Mouse (Mus musculus): ENCODE results near the gene Pex11g.

The Pex11g gene

DNA sequence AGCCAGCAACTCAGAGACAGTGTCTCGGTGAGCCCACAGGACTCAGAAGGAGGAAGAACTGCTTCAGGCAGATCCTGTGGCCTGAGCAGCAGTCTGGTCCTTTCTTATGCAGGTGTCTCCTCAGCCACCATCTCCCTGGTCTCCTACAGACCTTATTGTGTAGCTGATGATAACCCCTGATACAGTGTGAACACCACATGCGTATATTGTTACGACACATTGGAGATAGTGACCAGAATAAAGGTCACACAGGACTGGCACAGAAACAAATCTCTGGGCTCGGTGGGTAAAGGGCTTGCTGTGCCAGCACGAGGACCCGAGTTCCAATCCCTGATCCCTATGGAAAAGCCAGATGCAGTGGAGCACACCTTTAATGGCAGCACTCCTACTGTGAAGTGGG, 51.8 kb downstream of the Pex11g start:
- no peak for DNase-seq (ENCODE audit: low spot score in 2 of 2)

DNA sequence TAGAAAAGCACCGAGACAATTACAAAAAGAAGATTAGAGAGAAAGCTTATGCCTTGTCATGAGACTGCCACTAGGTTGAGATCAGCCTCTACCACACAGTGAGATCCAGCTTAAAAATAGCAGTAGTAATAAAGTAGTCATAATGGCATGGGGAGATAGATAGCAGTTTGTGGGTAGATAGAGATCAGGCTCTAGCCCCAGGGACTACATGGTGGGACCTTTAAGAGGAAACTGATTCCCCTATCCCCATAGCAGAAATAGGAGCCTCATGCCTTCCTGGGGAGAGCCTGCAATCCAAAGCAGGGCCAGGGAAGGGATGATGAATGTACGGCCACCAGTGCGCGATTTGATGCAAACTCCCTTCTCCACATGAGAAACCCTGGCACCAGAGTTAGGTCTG, 52.2 kb downstream of the Pex11g start:
- DNase-seq (ENCODE audit: low spot score in 2 of 2) = no peak

DNA sequence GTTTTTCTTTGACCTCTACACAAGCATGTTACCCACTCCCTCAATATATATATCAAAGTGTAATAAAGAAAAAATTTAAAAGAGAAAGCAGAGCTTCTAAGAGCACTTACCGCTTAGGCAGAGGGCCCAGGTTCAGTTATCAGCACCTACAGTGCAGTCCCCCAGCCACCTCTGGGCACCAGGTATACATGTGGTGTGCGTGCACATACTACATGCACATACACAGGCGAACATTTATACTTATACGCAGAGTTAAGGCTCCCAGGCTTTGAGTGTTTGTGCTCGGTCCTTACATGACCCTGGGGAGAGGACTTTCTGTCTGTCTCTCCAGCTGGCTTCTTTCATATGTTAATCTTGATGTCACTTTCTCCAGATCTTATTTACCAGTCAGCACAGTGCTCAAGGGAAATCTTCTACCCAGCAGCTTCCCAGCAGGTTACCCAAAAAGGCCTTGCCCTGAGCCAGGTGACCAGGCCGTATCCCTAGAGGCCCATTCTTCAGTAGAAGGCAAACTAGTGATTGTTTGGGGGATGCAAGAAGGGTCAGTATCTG, 52.8 kb downstream of the Pex11g start:
- no peak for DNase-seq (ENCODE audit: low spot score in 2 of 2)

DNA sequence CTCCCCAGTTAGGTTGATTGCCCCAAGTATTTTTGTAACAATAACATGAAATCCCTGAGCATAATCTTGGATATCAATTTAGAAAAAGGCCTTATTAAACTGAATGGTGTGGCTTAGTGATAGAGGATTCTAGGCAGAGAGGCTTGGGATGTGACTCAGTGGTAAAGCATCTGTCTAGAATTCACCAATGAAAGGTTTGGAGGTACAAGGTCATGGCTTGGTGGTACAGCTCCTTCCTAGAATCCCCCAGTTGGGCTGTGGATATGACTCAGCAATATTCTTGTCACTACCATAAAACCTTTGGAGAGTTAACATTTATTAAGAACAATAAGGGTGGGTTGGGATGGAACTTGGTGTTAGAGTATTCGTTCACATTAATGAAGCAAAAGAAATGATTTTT, 54.7 kb downstream of the Pex11g start:
- DNase-seq (ENCODE audit: low spot score in 2 of 2) = no peak

DNA sequence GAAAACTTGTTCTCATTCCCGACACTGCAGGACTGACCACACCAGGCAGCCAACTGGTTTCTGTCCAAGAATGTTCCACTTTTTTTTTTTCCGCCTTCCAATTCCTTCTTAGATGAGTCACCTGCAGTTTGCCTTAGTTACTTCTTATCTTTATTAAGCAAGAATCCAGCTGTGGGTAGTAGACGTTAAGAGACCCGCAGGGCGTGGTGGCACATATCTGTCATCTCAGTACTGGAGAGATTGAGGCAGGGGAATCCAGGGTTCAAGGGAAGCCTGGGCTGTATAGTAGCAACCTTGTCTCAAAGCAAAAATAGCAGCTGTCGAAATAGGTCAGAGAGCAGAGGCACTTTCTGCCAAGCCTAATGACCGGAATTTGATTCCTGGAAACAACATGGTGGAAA, 55.6 kb downstream of the Pex11g start:
- DNase-seq (ENCODE audit: low spot score in 2 of 2) = no peak

DNA sequence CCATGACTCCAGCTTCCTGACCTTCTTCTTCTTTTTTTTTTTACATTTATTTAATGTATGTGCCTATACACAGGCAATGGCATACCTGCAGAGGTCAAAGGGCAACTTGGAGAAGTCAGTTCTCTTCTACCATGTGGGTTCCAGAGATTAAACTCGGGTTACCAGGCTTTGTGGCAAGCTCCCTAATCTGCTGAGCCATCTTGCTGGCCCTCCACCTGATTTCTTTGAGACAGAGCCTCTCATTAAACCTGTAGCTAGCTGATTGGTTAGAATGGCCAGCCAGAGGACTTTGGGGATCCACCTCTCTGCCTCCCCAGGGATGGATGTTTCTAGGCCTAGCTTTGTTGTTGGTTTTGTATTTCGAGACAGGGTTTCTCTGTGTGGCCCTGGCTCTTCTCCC, 56.4 kb downstream of the Pex11g start:
- DNase-seq (ENCODE audit: low spot score in 2 of 2) = no peak

DNA sequence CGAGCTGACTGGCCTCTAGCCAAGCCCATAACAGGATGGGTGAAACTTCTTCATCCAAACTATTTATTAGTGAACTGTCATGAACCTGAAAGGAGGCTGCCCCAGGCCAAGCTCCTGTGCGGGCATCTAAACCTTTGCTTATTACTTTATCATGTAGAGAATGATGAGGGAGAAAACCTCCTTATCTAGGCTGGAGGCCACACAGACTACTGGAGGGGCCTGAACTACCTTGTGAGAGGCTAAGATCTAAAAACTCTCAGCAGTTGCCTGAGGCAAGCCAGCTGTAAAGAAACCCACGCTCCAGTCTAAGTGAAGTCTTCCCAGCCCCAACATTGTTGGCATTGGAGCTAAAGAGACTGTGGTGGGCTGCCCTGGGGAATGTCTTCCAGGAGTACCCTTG, 60.1 kb downstream of the Pex11g start:
- no peak for DNase-seq (ENCODE audit: low spot score in 2 of 2)

Measured in right cerebral cortex, adult 2 months (tissue).